In the genomic region with DNA sequence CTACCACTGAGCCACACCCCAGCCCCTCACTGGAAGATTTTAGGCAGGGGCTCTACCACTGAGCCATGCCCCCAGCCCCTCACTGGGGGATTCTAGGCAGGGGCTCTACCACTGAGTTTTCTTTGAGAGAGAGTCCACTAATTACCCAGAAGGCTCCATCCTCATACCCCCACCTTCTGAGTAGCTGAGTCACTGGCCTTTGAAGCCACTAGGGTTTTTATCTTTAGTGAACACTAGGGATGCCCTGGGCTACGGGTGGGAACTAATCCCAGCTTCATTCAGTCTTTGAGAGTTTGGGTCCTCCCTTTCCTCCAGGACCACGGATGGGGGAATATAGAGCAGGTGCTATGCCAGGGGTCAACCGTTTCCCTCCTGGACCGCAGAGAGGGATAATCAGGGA, we compare ENCODE assay signal across 1 mouse cellular context.
TF ChIP-seq lines count a peak whose summit lies in the region.

No protein-coding gene starts in this region.

TF ChIP-seq in MEL, 35 proteins besides CTCF, POLR2A, EP300 and RAD21:
- TF ChIP-seq TAL1 (IDR thresholded peaks at IDR 0.05; ENCODE audit: low read length) = peak; percentile 44
- no peak for TF ChIP-seq MAFK (IDR thresholded peaks at IDR 0.05; ENCODE audit: borderline replicate concordance, low read depth, low read length)
- no peak for TF ChIP-seq ZMIZ1 (IDR thresholded peaks at IDR 0.05; ENCODE audit: low read depth, low read length)
- TF ChIP-seq POLR2AphosphoS5 (IDR thresholded peaks at IDR 0.05; ENCODE audit: borderline replicate concordance, low read depth, low read length) = no peak
